Mouse (Mus musculus): ENCODE measurements around the gene Sycn. TPM values are rescaled to one million over a fixed set of nuclear protein-coding genes. Genes with fewer than 3 reads are reported as not detected.
"Not testable (repeated sequence)": the region's sequence is repeated elsewhere in the genome, so short reads cannot be mapped to it uniquely, and the experiment has no call there.

The Sycn gene
- total RNA-seq (2017): not detected in 2 replicates

GRCm38 (mm10) chr7:28540526-28540925, at the start of gene Sycn:
Gene Sycn (plus strand): TSS chr7:28540885.
- ATAC-seq (ENCODE audit: extremely low read depth, insufficient number of reproducible peaks, low FRiP score, poor library complexity, severe bottlenecking): no peak

- ATAC-seq (ENCODE audit: extremely low read depth, insufficient number of reproducible peaks, low FRiP score, poor library complexity, severe bottlenecking): no peak
These were observed 49.8 kb upstream of the Sycn start for GRCm38 (mm10) chr7:28490903-28491302.

DNA sequence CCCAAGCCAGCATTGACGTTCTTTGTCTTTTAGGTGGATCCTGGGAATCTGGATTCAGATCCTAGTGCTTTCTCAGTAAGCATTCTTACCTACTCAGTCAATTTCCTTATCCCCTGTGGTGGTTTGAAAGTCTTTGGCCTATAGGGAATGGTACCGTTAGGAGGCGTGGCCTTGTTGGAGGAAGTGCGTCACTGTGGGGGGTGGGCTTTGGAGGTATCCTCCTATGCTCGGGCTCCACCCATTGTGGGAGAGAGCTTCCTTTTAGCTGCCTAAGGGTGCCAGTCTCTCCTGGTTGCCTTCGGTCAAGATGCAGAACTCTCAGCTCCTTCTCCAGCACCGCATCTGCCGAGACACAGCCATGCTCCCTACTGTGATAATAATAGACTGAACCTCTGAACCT, 48.4 kb upstream of the Sycn start:
- no peak for ATAC-seq (ENCODE audit: extremely low read depth, insufficient number of reproducible peaks, low FRiP score, poor library complexity, severe bottlenecking)

DNA sequence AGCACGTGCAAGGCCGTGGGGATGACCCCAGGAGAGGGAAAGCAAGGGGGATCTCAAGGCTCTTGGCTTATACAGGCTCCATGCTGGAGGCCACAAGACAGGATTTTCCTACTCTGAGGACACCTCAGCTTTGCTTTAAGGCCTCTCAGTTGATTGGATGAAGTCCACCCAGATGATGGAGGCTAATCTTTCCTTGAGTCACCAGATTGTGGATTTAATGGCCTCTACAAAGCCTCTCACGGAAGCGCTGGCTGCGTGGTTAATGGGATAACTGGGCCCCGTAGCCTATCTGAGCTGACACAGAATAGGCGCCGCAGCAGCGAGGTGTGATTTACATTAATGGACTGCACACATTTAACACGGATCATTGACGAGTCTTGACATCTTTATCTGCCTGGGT, 45.3 kb upstream of the Sycn start:
- ATAC-seq (ENCODE audit: extremely low read depth, insufficient number of reproducible peaks, low FRiP score, poor library complexity, severe bottlenecking): no peak

DNA sequence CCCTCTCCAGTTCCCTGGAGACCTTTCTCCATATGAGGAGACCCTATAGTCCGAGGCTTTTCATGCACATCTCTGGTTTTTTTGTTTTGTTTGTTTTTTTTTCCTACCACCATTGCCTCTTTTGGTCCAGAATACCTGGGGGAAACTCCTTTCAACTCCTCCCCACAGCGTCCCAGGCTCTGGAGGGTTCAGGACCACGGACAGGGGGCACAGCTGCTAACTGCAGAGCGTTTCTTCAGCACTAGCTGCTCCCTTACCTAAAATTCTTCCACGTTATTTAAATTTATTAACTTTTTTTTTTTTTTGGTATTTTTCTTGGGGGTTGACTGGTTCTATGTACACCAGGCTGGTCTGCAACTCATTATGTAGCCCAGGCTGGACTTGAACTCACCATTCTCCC, 35.1 kb upstream of the Sycn start:
- no peak for ATAC-seq (ENCODE audit: extremely low read depth, insufficient number of reproducible peaks, low FRiP score, poor library complexity, severe bottlenecking)

DNA sequence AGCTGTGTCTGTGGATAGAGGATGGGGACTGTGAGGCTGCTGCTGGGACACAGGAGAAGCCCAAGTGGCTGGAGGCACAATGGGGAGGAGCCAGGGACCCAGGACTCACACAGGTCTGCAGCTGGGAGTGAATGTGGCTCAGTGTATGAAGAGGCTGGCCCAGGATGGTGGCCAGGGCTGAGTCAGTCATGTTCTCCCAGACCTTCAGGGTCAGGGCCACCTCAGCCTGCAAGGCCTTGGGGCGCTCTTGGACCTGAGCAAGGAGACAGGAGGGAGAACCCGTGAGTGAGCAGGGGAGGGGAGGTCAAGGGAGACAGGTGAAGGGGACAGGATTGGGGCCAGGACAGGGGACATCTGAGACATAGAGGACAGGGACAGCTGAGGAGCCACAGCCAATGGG, 31.6 kb upstream of the Sycn start:
- not testable (repeated sequence) for ATAC-seq (ENCODE audit: extremely low read depth, insufficient number of reproducible peaks, low FRiP score, poor library complexity, severe bottlenecking)

- ATAC-seq (ENCODE audit: extremely low read depth, insufficient number of reproducible peaks, low FRiP score, poor library complexity, severe bottlenecking): 0 out of 2 replicates have a peak, but pooled peaks have one; percentile 10
These were observed 30.2 kb upstream of the Sycn start, which contains the start of gene Ifnl2 for GRCm38 (mm10) chr7:28510405-28510974. Gene Ifnl2 (minus strand): TSS chr7:28510455.

GRCm38 (mm10) chr7:28511441-28511840, 29.2 kb upstream of the Sycn start:
- no peak for ATAC-seq (ENCODE audit: extremely low read depth, insufficient number of reproducible peaks, low FRiP score, poor library complexity, severe bottlenecking)

DNA sequence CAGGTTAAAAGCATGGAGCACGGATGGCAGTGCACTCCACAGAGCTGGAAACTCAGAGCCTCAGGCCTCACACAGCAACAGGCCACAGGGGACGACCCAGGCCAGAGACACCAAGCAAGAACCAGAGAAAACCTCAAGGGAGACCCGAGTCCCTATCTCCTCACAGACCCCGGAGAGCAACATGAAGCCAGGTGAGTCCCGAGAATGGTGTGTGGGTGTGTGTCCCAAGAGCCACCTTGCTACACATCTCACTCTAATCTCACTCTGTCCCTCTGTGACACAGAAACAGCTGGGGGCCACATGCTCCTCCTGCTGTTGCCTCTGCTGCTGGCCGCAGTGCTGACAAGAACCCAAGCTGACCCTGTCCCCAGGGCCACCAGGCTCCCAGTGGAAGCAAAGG, 18.1 kb upstream of the Sycn start, which contains the start of gene Ifnl3:
Ifnl3 (plus strand) TSS at position 301 of the 400 bp plus-strand sequence.
- not testable (repeated sequence) for ATAC-seq (ENCODE audit: extremely low read depth, insufficient number of reproducible peaks, low FRiP score, poor library complexity, severe bottlenecking)

- ATAC-seq (ENCODE audit: extremely low read depth, insufficient number of reproducible peaks, low FRiP score, poor library complexity, severe bottlenecking): peak; percentile 88
These were observed 12.6 kb upstream of the Sycn start for GRCm38 (mm10) chr7:28527922-28528719.

GRCm38 (mm10) chr7:28532005-28532404, 8.7 kb upstream of the Sycn start:
- ATAC-seq (ENCODE audit: extremely low read depth, insufficient number of reproducible peaks, low FRiP score, poor library complexity, severe bottlenecking): no peak

GRCm38 (mm10) chr7:28538886-28539285, 1.8 kb upstream of the Sycn start:
- not testable (repeated sequence) for ATAC-seq (ENCODE audit: extremely low read depth, insufficient number of reproducible peaks, low FRiP score, poor library complexity, severe bottlenecking)

DNA sequence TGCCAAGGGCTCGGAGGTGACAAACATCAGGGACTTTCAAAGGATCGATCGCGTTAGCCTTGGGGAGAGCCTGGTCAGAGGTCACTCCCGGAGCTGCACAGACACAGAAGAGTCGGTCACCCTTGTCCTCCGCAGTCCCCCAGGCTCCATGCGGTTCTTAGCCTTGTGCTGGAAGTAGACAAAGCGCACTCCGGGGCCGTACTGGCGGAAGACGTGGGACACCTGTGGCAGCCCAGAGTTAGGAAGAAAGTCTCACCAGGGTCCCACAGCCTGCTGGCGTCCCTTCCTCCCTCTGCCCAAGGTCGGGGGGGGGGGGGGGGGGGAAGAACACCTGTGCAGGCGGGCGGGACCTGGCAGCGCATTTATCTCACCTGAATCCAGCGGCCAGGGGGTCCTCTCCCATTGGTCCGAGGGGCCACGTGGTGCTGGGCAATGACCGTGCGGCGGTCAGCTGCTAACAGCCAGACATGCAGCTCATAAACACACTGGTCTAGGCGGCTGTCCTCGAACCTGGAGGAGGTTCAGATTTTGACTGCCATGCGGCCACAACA, 3.4 kb downstream of the Sycn start:
- ATAC-seq (ENCODE audit: extremely low read depth, insufficient number of reproducible peaks, low FRiP score, poor library complexity, severe bottlenecking): no peak

DNA sequence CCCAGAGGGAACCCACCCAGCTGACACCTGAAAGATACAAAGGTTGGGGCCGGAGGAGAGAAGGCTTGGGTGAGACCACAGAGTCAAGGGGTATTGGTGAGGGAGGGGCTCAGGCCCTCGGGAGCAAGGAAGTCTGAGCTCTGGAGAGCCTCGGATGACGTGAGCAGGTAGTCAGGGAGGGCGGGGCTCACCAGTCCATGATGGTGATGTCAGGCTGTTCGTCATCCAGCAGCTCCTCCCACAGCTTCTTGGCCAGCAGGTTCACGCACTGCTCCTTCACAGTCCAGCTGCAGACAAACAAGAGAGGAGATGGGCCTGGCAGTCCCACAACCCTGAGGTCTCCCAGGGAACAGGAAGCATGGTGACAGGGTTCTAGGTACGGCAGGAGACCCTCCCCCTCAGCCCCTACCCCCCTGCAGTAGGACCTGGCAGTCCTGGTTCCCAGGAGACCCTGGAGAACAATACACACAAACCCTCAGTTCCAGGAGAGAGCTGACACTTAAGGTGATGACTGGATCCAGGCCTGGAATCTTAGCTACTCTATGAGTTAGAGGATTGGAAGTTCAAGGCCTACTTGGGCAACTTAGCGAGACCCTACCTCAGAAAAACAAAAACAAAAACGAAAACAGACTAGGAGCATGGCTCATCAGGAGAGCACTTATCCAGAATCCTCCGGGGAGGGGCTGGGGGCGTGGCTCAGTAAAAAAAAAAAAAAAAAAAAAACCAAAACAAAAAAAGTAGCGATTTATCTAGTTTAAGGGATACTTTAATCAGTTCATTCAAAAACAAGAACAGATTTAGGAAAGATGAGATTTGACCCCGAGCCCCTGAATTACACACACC, 4.6 kb downstream of the Sycn start:
- ATAC-seq (ENCODE audit: extremely low read depth, insufficient number of reproducible peaks, low FRiP score, poor library complexity, severe bottlenecking): no peak

GRCm38 (mm10) chr7:28545891-28546210, 5.2 kb downstream of the Sycn start:
- ATAC-seq (ENCODE audit: extremely low read depth, insufficient number of reproducible peaks, low FRiP score, poor library complexity, severe bottlenecking): no peak

- no peak for ATAC-seq (ENCODE audit: extremely low read depth, insufficient number of reproducible peaks, low FRiP score, poor library complexity, severe bottlenecking)
These were observed 6.0 kb downstream of the Sycn start for GRCm38 (mm10) chr7:28546649-28547048.

DNA sequence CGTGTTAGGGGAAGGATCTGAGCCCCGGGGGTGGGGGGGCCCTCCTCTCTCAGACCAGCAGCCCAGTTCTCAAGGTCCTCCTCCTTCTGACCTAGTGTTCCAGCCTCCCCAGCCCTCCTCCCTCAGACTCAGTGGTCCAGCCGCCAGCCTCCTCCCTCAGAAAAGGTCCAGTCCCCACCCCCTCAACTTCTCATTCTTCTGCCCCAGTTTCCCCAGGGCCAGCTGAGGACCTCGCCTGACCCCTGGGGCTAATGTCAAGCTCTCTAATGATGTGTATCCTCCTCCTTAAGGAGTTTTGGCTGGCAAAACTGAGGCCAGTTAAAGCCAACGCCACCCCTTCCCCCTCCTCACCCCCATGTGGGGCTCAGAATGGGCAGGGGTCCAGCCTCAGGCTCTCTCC, 6.5 kb downstream of the Sycn start, which contains the start of gene Nccrp1:
Nccrp1 (minus strand) TSS at position 101 of the 400 bp plus-strand sequence.
- no peak for ATAC-seq (ENCODE audit: extremely low read depth, insufficient number of reproducible peaks, low FRiP score, poor library complexity, severe bottlenecking)

GRCm38 (mm10) chr7:28547628-28548027, 6.9 kb downstream of the Sycn start:
- peak; percentile 45; the same call in 1 of the 2 replicates for ATAC-seq (ENCODE audit: extremely low read depth, insufficient number of reproducible peaks, low FRiP score, poor library complexity, severe bottlenecking)

- ATAC-seq (ENCODE audit: extremely low read depth, insufficient number of reproducible peaks, low FRiP score, poor library complexity, severe bottlenecking): no peak
These were observed 12.4 kb downstream of the Sycn start for GRCm38 (mm10) chr7:28553076-28553475.
